Mouse (Mus musculus) limb, embryonic 12.5 days (tissue): Measurements from ENCODE around the gene Crtam. TPM values are rescaled to one million over a fixed set of nuclear protein-coding genes. Genes with fewer than 3 reads are reported as not detected.

Source experiments
- ATAC-seq: fragments of 200-750 bp; cut with Nextera tagmentation; 2 replicates; pipeline ENCODE4 v1.8.0; 2017; ENCODE audit warnings: low read depth, moderate TSS enrichment; ENCODE audit not compliant: insufficient number of reproducible peaks, insufficient read depth, low FRiP score, low TSS enrichment
- H3K27ac ChIP-seq: fragments of 300-500 bp; sonication (generic); 2 replicates; pipeline ENCODE4 v1.5.1; 2016; ENCODE audit warnings: mild to moderate bottlenecking, moderate library complexity
- H3K27me3 ChIP-seq: fragments of 300-500 bp; sonication (generic); 2 replicates; pipeline ENCODE4 v1.6.1; 2016; ENCODE audit warnings: mild to moderate bottlenecking, moderate library complexity
- H3K36me3 ChIP-seq: fragments of 300-500 bp; sonication (generic); 2 replicates; pipeline ENCODE4 v1.6.1; 2016; ENCODE audit warnings: mild to moderate bottlenecking, moderate library complexity
- H3K4me1 ChIP-seq: fragments of 300-500 bp; sonication (generic); replicated peaks from 2 replicates; pipeline ENCODE4 v1.6.1; 2016
- H3K4me2 ChIP-seq: fragments of 300-500 bp; sonication (generic); 2 replicates; pipeline ENCODE4 v1.6.1; 2016; ENCODE audit warnings: mild to moderate bottlenecking, moderate library complexity
- H3K4me3 ChIP-seq: fragments of 300-500 bp; sonication (generic); replicated peaks from 2 replicates; pipeline ENCODE4 v1.5.1; 2016; ENCODE audit warnings: mild to moderate bottlenecking
- H3K9ac ChIP-seq: fragments of 300-500 bp; sonication (generic); replicated peaks from 2 replicates; pipeline ENCODE4 v1.6.1; 2016; ENCODE audit warnings: mild to moderate bottlenecking, moderate library complexity
- H3K9me3 ChIP-seq: fragments of 300-500 bp; sonication (generic); 2 replicates; pipeline ENCODE4 v1.6.1; 2016; ENCODE audit warnings: mild to moderate bottlenecking, moderate library complexity
- WGBS: fragments of 180-500 bp; shearing (Covaris S2); methylation state at CpG from one replicate; pipeline ENCODE4 v1.1.7; 2016; 5-methylcytosine and 5-hydroxymethylcytosine counted together
- polyA plus RNA-seq: library from polyadenylated mRNA; unstranded; fragments of >200 nt; fragmentation: Nextera tagmentation; extraction: Ambion mirVana; gene quantifications from 2 replicates; pipeline ENCODE4 v1.2.1, GENCODE M21; 2016

Crtam gene
- polyA plus RNA-seq, 1 experiment from 2014 or later: 0.34 TPM

DNA sequence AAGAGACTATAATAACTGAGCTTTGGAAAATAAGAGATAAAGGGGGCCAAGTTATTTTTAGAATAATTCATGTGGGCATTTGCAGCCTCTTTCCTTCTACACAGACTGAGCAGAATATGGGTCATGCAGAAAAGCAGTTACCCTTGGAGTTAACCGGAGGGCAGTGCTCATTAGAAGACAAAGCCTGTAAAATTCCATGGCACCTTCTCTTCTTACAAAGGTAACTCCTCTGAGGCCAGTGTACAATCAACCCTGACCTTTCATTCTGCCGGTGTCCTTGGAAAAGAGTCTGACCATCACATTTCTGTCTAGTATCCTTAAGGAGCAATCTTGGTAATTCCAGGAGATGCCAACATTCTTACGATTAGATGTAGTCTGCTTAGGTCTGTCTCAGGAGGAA is 37.0 kb upstream of the Crtam start:
- WGBS: 57% methylated on average over 3 of the region's 3 CpGs
- ATAC-seq: no peak
- Histone ChIP-seq H3K9me3 (no peaks in the 10 kb centered on the region), H3K27me3 (no peaks in the 10 kb centered on the region), H3K36me3 (no peaks in the 10 kb centered on the region), H3K27ac (no peak overlapping the region), H3K4me2 (no peak overlapping the region), H3K4me1 (peaks cover 10% of the 10 kb centered on the region; the same call in 1 of the 2 replicates), H3K4me3 (no peak overlapping the region), H3K9ac (no peak overlapping the region)

- no peak overlapping the region for H3K4me3 ChIP-seq
- H3K27ac ChIP-seq: peak overlapping the region; percentile 74
- peak; percentile 73; the same call in 1 of the 2 replicates for ATAC-seq
- no peak overlapping the region for H3K4me2 ChIP-seq
- WGBS: 56% methylated on average over 9 of the region's 9 CpGs
- H3K36me3 ChIP-seq: no peaks in the 10 kb centered on the region
- no peaks in the 10 kb centered on the region for H3K9me3 ChIP-seq
- no peak overlapping the region for H3K9ac ChIP-seq
- peaks cover 10% of the 10 kb centered on the region; the same call in 1 of the 2 replicates for H3K4me1 ChIP-seq
- no peaks in the 10 kb centered on the region for H3K27me3 ChIP-seq
Measured at GRCm38 (mm10) chr9:41038150-41038664, 33.8 kb upstream of the Crtam start.

- Histone ChIP-seq H3K36me3 (no peaks in the 10 kb centered on the region), H3K27me3 (no peaks in the 10 kb centered on the region), H3K9me3 (no peaks in the 10 kb centered on the region), H3K4me1 (peaks cover 9% of the 10 kb centered on the region), H3K27ac (peak overlapping the region; percentile 37), H3K4me3 (no peak overlapping the region), H3K9ac (no peak overlapping the region), H3K4me2 (no peak overlapping the region)
- 47% methylated on average over 18 of the region's 18 CpGs for WGBS
- ATAC-seq: no peak
Measured at GRCm38 (mm10) chr9:41031590-41032489, 27.4 kb upstream of the Crtam start.

DNA sequence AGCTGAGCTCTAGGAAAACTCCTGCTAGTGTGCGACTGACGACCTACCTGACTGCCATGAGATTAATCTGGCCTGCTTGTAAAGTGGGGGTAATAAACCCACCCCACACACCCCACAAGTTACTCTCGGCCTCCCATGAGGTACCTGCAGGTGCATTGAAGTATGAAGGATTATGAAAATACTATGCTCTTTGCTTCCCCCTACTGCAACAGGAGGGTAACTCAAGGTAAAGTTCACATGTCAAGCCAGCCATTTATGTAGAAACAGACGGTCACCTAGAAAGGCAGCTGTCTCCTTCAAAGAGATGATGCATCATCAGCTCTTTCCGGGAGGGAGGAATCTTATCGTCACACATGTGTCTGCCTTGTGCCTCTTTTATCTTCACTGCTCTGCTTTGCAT is 25.4 kb upstream of the Crtam start:
- Histone ChIP-seq H3K4me3 (no peak overlapping the region), H3K4me1 (peaks cover 9% of the 10 kb centered on the region), H3K36me3 (no peaks in the 10 kb centered on the region), H3K9me3 (no peaks in the 10 kb centered on the region), H3K27ac (no peak overlapping the region), H3K27me3 (no peaks in the 10 kb centered on the region), H3K4me2 (no peak overlapping the region), H3K9ac (no peak overlapping the region)
- no peak for ATAC-seq
- 74% methylated on average over 6 of the region's 6 CpGs for WGBS

- H3K4me1 ChIP-seq: peaks cover 9% of the 10 kb centered on the region
- no peaks in the 10 kb centered on the region for H3K9me3 ChIP-seq
- H3K36me3 ChIP-seq: no peaks in the 10 kb centered on the region
- H3K4me2 ChIP-seq: no peak overlapping the region
- WGBS: 48% methylated on average over 5 of the region's 5 CpGs
- H3K4me3 ChIP-seq: no peak overlapping the region
- H3K27ac ChIP-seq: no peak overlapping the region
- no peak overlapping the region for H3K9ac ChIP-seq
- ATAC-seq: no peak
- H3K27me3 ChIP-seq: no peaks in the 10 kb centered on the region
Measured at GRCm38 (mm10) chr9:41028470-41028869, 24.0 kb upstream of the Crtam start.

DNA sequence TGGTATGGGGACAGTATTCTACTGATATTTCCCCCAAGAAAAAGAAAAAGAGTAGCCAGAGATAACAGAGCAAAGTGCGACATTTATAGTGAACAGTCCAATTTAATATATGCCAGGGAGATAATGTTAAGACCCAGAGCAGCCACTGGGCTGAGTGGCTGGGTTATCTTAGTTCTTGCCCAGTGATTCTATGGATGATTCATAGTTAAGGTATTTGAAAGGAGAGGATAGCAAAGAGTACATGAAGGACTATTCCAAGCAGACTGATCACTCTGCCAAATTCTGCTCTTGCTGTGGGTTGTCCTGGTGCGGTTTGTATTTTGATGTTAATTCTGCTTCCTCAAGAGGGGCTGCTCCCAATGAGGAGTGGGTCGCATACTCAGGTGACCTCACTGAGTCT is 17.3 kb upstream of the Crtam start:
- WGBS: 71% methylated on average over 3 of the region's 3 CpGs
- Histone ChIP-seq H3K36me3 (no peaks in the 10 kb centered on the region), H3K4me2 (no peak overlapping the region), H3K4me3 (no peak overlapping the region), H3K9ac (no peak overlapping the region), H3K4me1 (no peaks in the 10 kb centered on the region), H3K27me3 (no peaks in the 10 kb centered on the region), H3K27ac (no peak overlapping the region), H3K9me3 (no peaks in the 10 kb centered on the region)
- no peak for ATAC-seq

GRCm38 (mm10) chr9:41020486-41020885 is 16.1 kb upstream of the Crtam start:
- no peak for ATAC-seq
- Histone ChIP-seq H3K27ac (no peak overlapping the region), H3K4me3 (no peak overlapping the region), H3K36me3 (no peaks in the 10 kb centered on the region), H3K9me3 (no peaks in the 10 kb centered on the region), H3K4me1 (no peaks in the 10 kb centered on the region), H3K9ac (no peak overlapping the region), H3K4me2 (no peak overlapping the region), H3K27me3 (no peaks in the 10 kb centered on the region)
- WGBS: 84% methylated on average over 3 of the region's 3 CpGs

GRCm38 (mm10) chr9:41014512-41014911 is 10.1 kb upstream of the Crtam start:
- ATAC-seq: no peak
- no peak overlapping the region for H3K27ac ChIP-seq
- no peak overlapping the region for H3K9ac ChIP-seq
- H3K9me3 ChIP-seq: no peaks in the 10 kb centered on the region
- no peak overlapping the region for H3K4me2 ChIP-seq
- WGBS: 57% methylated on average over 4 of the region's 4 CpGs
- no peaks in the 10 kb centered on the region for H3K27me3 ChIP-seq
- peaks cover 4% of the 10 kb centered on the region; the same call in 1 of the 2 replicates for H3K4me1 ChIP-seq
- H3K4me3 ChIP-seq: no peak overlapping the region
- H3K36me3 ChIP-seq: no peaks in the 10 kb centered on the region

DNA sequence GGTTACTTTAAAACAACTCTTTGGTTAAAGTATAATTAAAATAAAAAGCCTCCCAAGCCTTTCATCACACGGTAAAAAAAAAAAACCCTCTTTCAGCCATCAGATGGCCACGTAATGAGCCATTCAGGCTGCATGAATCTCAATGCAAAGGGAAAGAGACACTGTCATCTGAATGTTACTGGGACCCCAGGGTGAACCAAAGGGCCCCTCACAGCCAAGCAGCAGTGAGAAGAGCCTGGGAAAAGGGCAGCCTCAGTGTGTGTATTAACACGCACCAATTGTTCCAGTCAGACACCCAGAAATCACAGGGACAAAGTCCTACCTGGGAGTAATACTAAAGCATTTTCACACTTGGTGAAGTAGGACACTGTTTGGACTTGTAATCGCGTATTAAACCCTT is 8.0 kb upstream of the Crtam start:
- H3K4me1 ChIP-seq: peaks cover 4% of the 10 kb centered on the region; the same call in 1 of the 2 replicates
- no peak overlapping the region for H3K4me2 ChIP-seq
- H3K9ac ChIP-seq: no peak overlapping the region
- no peak overlapping the region for H3K4me3 ChIP-seq
- H3K27ac ChIP-seq: no peak overlapping the region
- no peak for ATAC-seq
- H3K36me3 ChIP-seq: no peaks in the 10 kb centered on the region
- H3K27me3 ChIP-seq: no peaks in the 10 kb centered on the region
- H3K9me3 ChIP-seq: no peaks in the 10 kb centered on the region
- WGBS: 92% methylated on average over 5 of the region's 5 CpGs

- H3K4me2 ChIP-seq: no peak overlapping the region
- no peak overlapping the region for H3K4me3 ChIP-seq
- H3K27me3 ChIP-seq: no peaks in the 10 kb centered on the region
- 67% methylated on average over 13 of the region's 13 CpGs for WGBS
- H3K36me3 ChIP-seq: no peaks in the 10 kb centered on the region
- ATAC-seq: no peak
- H3K27ac ChIP-seq: no peak overlapping the region
- peaks cover 4% of the 10 kb centered on the region; the same call in 1 of the 2 replicates for H3K4me1 ChIP-seq
- no peak overlapping the region for H3K9ac ChIP-seq
- H3K9me3 ChIP-seq: no peaks in the 10 kb centered on the region
Measured at GRCm38 (mm10) chr9:41011512-41012436, 7.3 kb upstream of the Crtam start.

GRCm38 (mm10) chr9:41007785-41008184 is 3.4 kb upstream of the Crtam start:
- no peak overlapping the region for H3K4me3 ChIP-seq
- no peak for ATAC-seq
- peaks cover 4% of the 10 kb centered on the region; the same call in 1 of the 2 replicates for H3K4me1 ChIP-seq
- 6% methylated on average over 1 of the region's 1 CpGs for WGBS
- no peaks in the 10 kb centered on the region for H3K36me3 ChIP-seq
- no peaks in the 10 kb centered on the region for H3K27me3 ChIP-seq
- no peak overlapping the region for H3K9ac ChIP-seq
- H3K27ac ChIP-seq: no peak overlapping the region
- no peaks in the 10 kb centered on the region for H3K9me3 ChIP-seq
- no peak overlapping the region for H3K4me2 ChIP-seq
